Mouse (Mus musculus) left cerebral cortex, postnatal 25 days (tissue): Measurements from ENCODE around the gene Hnrnpl. TPM values are rescaled to one million over a fixed set of nuclear protein-coding genes. Genes with fewer than 3 reads are reported as not detected.

Source experiments
- DNase-seq, 2 experiments: peaks; one replicate each; pipeline ENCODE4 v3.0.0; 2022; ENCODE audit warnings: low spot score in 2 of 2, mixed read lengths in 1 of 2
- intact Hi-C: fragments of 180-260 bp; cut with DNase I; formaldehyde crosslinking; loops from one replicate; pipeline ENCODE4 v1.15.1; 2025
- total RNA-seq, 2 experiments: library from RNA; stranded (reverse); gene quantifications; 2 replicates each; pipeline ENCODE4 v1.2.3; 2021

The Hnrnpl gene
- total RNA-seq, 2 experiments from 2014 or later, result 375 to 411 TPM

DNA sequence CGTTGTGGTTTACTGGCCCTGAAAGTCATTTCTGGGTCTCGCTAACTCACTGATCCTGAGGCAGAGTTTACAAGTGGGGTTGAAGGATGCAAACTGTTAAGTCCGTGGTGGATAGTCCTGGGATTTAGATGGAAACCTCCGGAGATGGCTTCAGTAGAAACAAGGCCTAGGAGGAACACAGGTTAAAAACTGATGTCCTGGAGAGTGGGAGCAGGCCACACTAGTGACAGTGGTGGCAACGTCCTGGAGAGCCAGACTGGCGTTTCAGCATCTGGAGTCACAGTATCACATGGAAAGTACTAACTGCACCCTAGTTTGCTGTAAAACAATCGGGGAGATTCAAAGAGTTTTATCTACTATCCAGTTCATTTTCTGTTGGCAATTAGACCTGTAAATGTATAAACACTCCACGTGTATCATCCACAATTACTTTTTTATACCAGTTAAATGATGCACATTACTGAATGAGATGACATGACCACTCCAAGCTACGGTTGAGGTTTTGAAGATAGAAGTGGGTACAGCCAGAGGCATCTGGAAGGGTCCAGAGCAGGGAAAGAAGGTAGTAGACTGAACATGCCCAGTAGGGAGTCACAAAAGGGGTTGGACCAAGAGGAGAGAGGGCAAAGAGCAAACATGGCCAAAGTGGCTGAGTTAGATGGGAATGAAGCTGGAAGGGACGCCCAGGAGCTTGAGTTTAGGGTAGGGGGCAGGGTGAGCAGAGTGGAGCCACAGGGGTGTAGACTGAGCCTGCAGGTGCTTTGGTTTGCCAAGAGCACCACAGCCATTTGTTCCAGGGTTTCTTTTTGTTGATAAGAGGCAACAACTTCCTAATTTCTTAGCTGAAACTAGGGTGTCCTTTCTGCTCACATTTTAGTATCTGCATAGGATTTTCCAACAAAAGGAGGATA is 14.9 kb downstream of the Hnrnpl start:
- intact Hi-C loops, result no loop called here
- DNase-seq, result no peak

DNA sequence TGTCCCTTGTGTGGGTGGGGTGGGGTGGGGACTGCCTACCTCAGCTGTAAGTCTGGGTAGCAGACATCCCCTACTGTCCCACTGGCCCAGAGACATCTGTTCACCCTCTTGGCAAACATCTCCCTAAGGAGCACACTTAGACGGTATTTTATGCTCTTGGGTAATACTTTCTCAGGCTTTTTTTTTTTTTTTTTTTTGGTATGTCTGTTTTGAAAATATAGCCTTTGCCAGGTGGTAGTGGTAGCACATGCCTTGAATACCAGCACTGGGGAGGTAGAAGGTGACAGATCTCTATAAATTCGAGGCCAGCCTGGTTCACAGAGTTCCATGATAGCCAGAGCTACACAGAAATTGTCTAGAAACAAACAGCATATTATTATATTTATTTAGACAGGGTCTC is 15.6 kb downstream of the Hnrnpl start:
- DNase-seq, result no peak
- intact Hi-C loops, result loop anchor here (2.0 kb wide), 1 partner anchor 13 kb away; no protein-coding TSS in a partner anchor

DNA sequence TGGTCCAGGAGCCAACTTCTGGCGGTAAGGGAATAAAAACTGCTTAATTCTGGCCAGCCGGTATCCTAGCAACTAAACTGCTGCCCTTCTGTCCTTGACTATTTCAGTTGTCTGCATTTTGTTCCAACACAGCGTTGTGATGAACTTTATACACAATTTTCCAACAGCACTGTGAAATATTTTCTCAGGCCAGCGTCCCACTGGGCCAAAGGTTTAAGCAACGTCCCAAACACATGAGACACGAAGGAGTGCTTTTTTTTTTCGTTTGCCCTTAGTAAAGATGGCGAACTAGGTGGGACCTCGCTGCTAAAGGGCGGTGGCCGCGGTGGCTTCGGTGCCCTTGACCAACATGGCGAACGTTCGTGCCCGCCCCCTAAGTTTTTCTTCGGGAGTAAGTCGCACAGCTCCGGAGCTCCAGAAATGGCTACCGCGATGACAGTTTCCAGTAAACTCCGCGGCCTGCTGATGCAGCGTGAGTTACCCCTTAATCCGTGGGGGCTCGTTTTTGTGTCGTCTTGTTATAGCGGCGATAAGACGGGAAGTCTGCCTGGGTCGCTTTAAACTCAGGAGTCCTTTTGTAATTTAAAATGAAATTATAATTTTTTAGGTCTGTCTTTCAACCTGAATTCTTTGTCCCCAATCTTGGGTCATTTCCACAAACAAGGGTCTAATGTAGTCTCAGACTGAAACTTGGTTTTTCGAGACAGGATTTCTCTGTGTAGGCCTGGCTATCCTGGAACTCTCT is 16.8 kb downstream of the Hnrnpl start, which contains the start of gene Ech1:
Gene Ech1, plus strand, starts transcription at position 277 of the 745 bp plus-strand sequence.
- intact Hi-C loops, result loop anchor here (2.0 to 5.0 kb wide), 2 partner anchors 14 to 77 kb away; no protein-coding TSS in a partner anchor
- DNase-seq, result peak; percentile 89 to 94

DNA sequence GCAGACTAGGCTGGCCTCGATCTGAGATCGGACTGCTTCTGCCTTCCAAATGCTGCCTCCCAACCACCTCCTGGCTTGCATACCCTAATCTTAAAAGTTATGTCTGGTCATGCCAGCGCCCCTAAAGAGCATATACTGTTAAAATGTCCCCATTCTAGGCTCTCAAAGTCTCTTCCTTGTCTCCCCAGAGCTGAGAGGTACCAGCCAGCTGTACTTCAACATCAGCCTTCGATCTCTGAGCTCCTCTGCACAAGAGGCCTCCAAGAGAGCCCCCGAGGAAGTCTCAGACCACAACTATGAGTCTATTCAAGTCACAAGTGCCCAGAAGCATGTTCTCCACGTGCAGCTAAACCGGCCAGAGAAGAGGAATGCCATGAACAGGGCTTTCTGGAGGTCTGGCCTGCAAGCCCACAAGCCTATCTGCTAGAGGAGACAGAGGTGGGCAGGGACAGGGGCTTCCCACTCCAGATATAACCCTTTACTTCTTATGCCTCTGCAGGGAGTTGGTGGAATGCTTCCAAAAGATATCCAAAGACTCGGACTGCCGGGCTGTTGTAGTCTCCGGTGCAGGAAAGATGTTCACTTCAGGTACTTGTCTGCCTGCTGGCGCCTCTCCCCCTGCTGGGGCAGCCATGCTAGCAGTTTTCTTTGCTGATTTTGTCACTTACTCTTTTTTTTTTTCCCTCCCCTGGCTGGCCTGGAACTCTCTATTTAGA is 17.5 kb downstream of the Hnrnpl start:
- DNase-seq, result no peak
- intact Hi-C loops, result loop anchor here (2.0 to 5.0 kb wide), 3 partner anchors 15 to 76 kb away; no protein-coding TSS in a partner anchor

GRCm38 (mm10) chr7:28826402-28826772 is 18.0 kb downstream of the Hnrnpl start:
- no peak for DNase-seq
- intact Hi-C loops, result loop anchor here (2.0 to 5.0 kb wide), 2 partner anchors 38 to 76 kb away; no protein-coding TSS in a partner anchor

GRCm38 (mm10) chr7:28827338-28827737 is 19.0 kb downstream of the Hnrnpl start:
- intact Hi-C loops, result loop anchor here (1.0 to 5.0 kb wide), 3 partner anchors 15 to 75 kb away; no protein-coding TSS in a partner anchor
- peak; percentile 77 to 91 for DNase-seq

GRCm38 (mm10) chr7:28829821-28830220 is 21.5 kb downstream of the Hnrnpl start:
- intact Hi-C loops, result loop anchor here (5.0 kb wide), 1 partner anchor 72 kb away; no protein-coding TSS in a partner anchor

GRCm38 (mm10) chr7:28830981-28831380 is 22.6 kb downstream of the Hnrnpl start:
- no peak for DNase-seq
- intact Hi-C loops, result no loop called here

More at GRCm38 (mm10) chr7:28829821-28830220, 21.5 kb downstream of the Hnrnpl start:
- no peak for DNase-seq

GRCm38 (mm10) chr7:28831411-28832125 is 23.2 kb downstream of the Hnrnpl start:
- intact Hi-C loops, result no loop called here
- no peak for DNase-seq

GRCm38 (mm10) chr7:28832137-28832536 is 23.8 kb downstream of the Hnrnpl start:
- intact Hi-C loops, result no loop called here

GRCm38 (mm10) chr7:28833723-28834347 is 25.5 kb downstream of the Hnrnpl start, which contains the start of gene Lgals4:
Lgals4 (plus strand) TSS chr7:28833854.
- intact Hi-C loops, result no loop called here
- DNase-seq, result no peak

More at GRCm38 (mm10) chr7:28832137-28832536, 23.8 kb downstream of the Hnrnpl start:
- DNase-seq, result no peak

GRCm38 (mm10) chr7:28836936-28837335 is 28.6 kb downstream of the Hnrnpl start:
- DNase-seq, result no peak
- intact Hi-C loops, result no loop called here

GRCm38 (mm10) chr7:28838331-28838730 is 30.0 kb downstream of the Hnrnpl start:
- intact Hi-C loops, result no loop called here
- no peak for DNase-seq

- no peak for DNase-seq
- intact Hi-C loops, result no loop called here
Measured at GRCm38 (mm10) chr7:28847273-28847672, 38.9 kb downstream of the Hnrnpl start.

DNA sequence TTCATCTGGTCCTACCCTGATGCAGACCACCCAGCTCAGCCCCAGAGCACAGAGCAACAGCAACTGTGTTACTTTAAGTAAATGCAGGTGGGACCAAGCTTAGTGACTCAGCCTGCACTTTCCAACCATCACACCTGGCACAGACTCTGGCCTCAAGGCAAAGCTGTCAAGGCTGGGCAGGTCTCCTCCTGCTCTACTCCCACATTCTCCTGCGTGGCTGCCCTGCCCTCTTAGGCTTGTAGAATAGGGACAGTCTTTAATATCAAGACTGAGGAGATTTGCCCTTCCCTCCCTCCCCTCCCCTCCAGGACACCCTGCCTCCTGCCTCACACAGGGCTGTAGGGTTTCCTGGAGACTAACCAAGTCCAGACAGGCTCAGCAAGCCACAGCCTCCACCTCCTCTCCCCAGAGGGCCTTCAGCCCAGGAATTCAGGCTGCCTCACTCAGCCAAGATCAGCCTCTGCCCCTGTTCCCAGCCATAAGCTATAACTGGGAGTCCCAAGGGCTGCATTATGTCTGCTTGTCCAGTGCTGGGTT is 41.4 kb downstream of the Hnrnpl start:
- intact Hi-C loops, result no loop called here
- DNase-seq, result no peak

DNA sequence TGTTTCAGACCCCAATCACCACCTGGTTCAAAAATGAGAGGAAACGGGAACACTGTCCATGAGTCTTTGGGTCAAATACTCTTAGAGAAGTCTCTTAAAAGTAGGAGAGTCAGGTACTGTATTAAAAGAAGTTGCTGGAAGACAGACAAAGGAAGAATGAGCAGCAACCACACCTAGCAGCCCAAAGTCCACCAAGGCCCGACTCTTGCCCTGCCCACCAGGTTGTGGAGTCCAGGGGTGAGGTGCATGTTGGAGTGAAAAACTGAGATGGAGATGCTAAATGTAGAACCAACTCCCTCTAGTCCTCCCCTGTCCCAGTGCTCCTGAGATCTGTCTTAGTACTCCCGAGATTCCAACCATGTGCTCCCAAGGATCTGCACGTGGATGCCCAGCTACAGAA is 42.3 kb downstream of the Hnrnpl start:
- intact Hi-C loops, result no loop called here
- DNase-seq, result no peak

- no peak for DNase-seq
- intact Hi-C loops, result no loop called here
Measured at GRCm38 (mm10) chr7:28859953-28860352, 51.6 kb downstream of the Hnrnpl start.

- intact Hi-C loops, result no loop called here
- DNase-seq, result no peak
Measured at GRCm38 (mm10) chr7:28860898-28861297, 52.6 kb downstream of the Hnrnpl start.
